Mouse (Mus musculus): ENCODE results near the gene Pramef12. TPM values are rescaled to one million over a fixed set of nuclear protein-coding genes. Genes with fewer than 3 reads are reported as not detected.
"Not testable (repeated sequence)": the region's sequence is repeated elsewhere in the genome, so short reads cannot be mapped to it uniquely, and the experiment has no call there.

Pramef12 gene
- total and polyA plus RNA-seq, 3 experiments = 0.13 to 0.46 (median 0.16) TPM

DNA sequence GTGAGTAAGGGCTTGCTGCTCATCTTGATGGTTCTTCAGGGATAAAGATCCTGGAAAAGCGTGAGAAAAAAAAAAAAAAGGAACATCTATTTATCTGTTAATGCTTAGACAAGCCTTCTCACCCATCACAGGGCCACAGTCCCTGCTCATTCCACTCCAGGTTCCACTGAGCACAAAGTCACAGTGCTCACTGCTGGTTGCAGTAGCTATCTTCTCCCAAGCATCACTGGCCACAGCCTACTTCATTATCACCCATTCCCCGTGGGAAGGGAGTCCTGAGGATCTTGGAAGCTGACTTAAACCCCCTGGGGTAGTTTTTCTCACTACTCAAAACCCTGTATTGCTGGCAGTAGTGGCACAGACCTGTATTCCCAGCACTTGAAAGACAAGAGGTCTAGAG, 30.4 kb downstream of the Pramef12 start, which contains the start of gene Pramef20:
Pramef20 (minus strand) TSS at position 23 of the 400 bp plus-strand sequence.
- in situ Hi-C loops (cut with MboI; ENCODE audit: low pct_ligation_motif_present, low pct_unique_long_range_greater_than_20kb, low sequenced_read_pairs) (no loop called here), dilution Hi-C loops (cut with MboI; ENCODE audit: extremely low pct_ligation_motif_present, extremely low pct_unique_long_range_greater_than_20kb, low sequenced_read_pairs) (no loop called here)
- H3K27ac ChIP-seq (ENCODE audit: insufficient read depth, low read depth) = no peak within 1 kb of the TSS
- H3K27me3 ChIP-seq (replicated peaks) = no peaks in the 10 kb centered on the region
- peaks cover 33% of the 10 kb centered on the region for H3K9me3 ChIP-seq (replicated peaks; ENCODE audit: low read length)
- no peak for DNase-seq (ENCODE audit: extremely low read depth)
- TF ChIP-seq KAT2A (IDR thresholded peaks at IDR 0.05; ENCODE audit: insufficient replicate concordance, low read length) = no peak
- no peak for TF ChIP-seq ZMIZ1 (IDR thresholded peaks at IDR 0.05; ENCODE audit: low read depth, low read length)
- no peak for TF ChIP-seq NRF1 (IDR thresholded peaks at IDR 0.05; ENCODE audit: low read depth, low read length)
- TF ChIP-seq ETS1 (conservative IDR thresholded peaks at IDR 0.05; ENCODE audit: low read depth, low read length) = no peak
- no peak for TF ChIP-seq IRF4 (IDR thresholded peaks at IDR 0.05; ENCODE audit: low read depth, low read length)
- TF ChIP-seq CHD1 (IDR thresholded peaks at IDR 0.05; ENCODE audit: low read depth, low read length) = no peak
- no peak for TF ChIP-seq EP300 (IDR thresholded peaks at IDR 0.05; ENCODE audit: low read length)
- no peak for TF ChIP-seq RCOR1 (conservative IDR thresholded peaks at IDR 0.05; ENCODE audit: low read depth, low read length)
- no peak for TF ChIP-seq TBP (conservative IDR thresholded peaks at IDR 0.05; ENCODE audit: low read depth, low read length)
- no peak for TF ChIP-seq ZKSCAN1 (IDR thresholded peaks at IDR 0.05; ENCODE audit: borderline replicate concordance, low read depth, low read length)
- TF ChIP-seq MAFK (IDR thresholded peaks at IDR 0.05; ENCODE audit: insufficient replicate concordance, low read length) = no peak
- no peak for TF ChIP-seq JUND (conservative IDR thresholded peaks at IDR 0.05; ENCODE audit: low read depth, low read length)
- TF ChIP-seq JUN (IDR thresholded peaks at IDR 0.05; ENCODE audit: insufficient read depth, low read depth, low read length) = no peak
- TF ChIP-seq RAD21 (IDR thresholded peaks at IDR 0.05; ENCODE audit: low read depth, low read length) = no peak
- no peak for TF ChIP-seq MAX (IDR thresholded peaks at IDR 0.05; ENCODE audit: low read length)
- TF ChIP-seq ZNF384 (IDR thresholded peaks at IDR 0.05; ENCODE audit: low read depth, low read length) = no peak
- no peak for TF ChIP-seq UBTF (IDR thresholded peaks at IDR 0.05; ENCODE audit: low read depth, low read length)
- TF ChIP-seq ELF1 (IDR thresholded peaks at IDR 0.05; ENCODE audit: low read depth, low read length) = no peak
- TF ChIP-seq BHLHE40 (IDR thresholded peaks at IDR 0.05; ENCODE audit: low read depth, low read length) = no peak
- no peak for TF ChIP-seq E2F4 (IDR thresholded peaks at IDR 0.05; ENCODE audit: insufficient replicate concordance, low read depth, low read length)
- no peaks in the 10 kb centered on the region for H3K4me1 ChIP-seq (ENCODE audit: control insufficient read depth in 1 of 2, insufficient read depth in 2 of 2)
- no peak within 1 kb of the TSS for H3K4me2 ChIP-seq (ENCODE audit: insufficient read depth, low read depth, poor library complexity, severe bottlenecking)
- no peaks in the 10 kb centered on the region for H3K79me2 ChIP-seq (replicated peaks; ENCODE audit: control insufficient read depth, extremely low read depth, insufficient read depth, poor library complexity, severe bottlenecking)
- no peak within 1 kb of the TSS for H3K9ac ChIP-seq (ENCODE audit: insufficient read depth, low read depth)
- H3K4me3 ChIP-seq (replicated peaks in 1 of 3; ENCODE audit: low read depth in 2 of 3, low read length in 2 of 3, poor library complexity in 1 of 3) = no peak within 1 kb of the TSS
- no peaks in the 10 kb centered on the region for H3K36me3 ChIP-seq (replicated peaks in 1 of 2; ENCODE audit: control insufficient read depth in 1 of 2, insufficient read depth in 1 of 2, low read length in 1 of 2)

DNA sequence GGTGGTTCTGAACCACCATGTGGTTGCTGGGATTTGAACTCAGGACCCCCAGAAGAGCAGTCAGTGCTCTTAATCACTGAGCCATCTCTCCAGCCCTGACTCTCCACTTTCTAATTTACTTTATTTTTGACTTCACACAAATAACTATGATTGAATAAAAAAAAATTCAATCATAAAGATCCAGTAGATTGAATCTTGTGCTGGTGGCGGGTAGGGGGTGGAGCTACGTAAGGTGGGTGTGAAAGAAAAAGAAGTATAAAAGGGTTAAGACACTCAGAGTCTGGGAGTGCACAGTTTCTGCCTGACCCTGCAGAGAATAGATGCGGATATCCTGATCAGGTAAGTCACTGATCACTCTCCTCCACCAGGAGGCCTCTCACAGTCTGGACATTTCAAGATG, 50.6 kb downstream of the Pramef12 start, which contains the start of gene Gm13119:
Gm13119 (plus strand) TSS at position 301 of the 400 bp plus-strand sequence.
- DNase-seq (ENCODE audit: extremely low read depth); H3K4me1 ChIP-seq (ENCODE audit: control insufficient read depth in 1 of 2, insufficient read depth in 2 of 2); H3K4me3 ChIP-seq (replicated peaks in 1 of 3; ENCODE audit: low read depth in 2 of 3, low read length in 2 of 3, poor library complexity in 1 of 3); dilution Hi-C loops (cut with MboI; ENCODE audit: extremely low pct_ligation_motif_present, extremely low pct_unique_long_range_greater_than_20kb, low sequenced_read_pairs); H3K36me3 ChIP-seq (replicated peaks in 1 of 2; ENCODE audit: control insufficient read depth in 1 of 2, insufficient read depth in 1 of 2, low read length in 1 of 2); H3K27me3 ChIP-seq (replicated peaks); H3K79me2 ChIP-seq (replicated peaks; ENCODE audit: control insufficient read depth, extremely low read depth, insufficient read depth, poor library complexity, severe bottlenecking); H3K9me3 ChIP-seq (replicated peaks; ENCODE audit: low read length); H3K27ac ChIP-seq (ENCODE audit: insufficient read depth, low read depth); H3K9ac ChIP-seq (ENCODE audit: insufficient read depth, low read depth); in situ Hi-C loops (cut with MboI; ENCODE audit: low pct_ligation_motif_present, low pct_unique_long_range_greater_than_20kb, low sequenced_read_pairs); H3K4me2 ChIP-seq (ENCODE audit: insufficient read depth, low read depth, poor library complexity, severe bottlenecking): not testable (repeated sequence)

Other genes with a start within 250 kb of the Pramef12 start
- gene Oog3, start 245.8 kb downstream of the Pramef12 start, total RNA-seq (2012; rRNA removed) = not detected in 2 replicates
- not detected in 2 replicates for gene Oog3, start 245.8 kb downstream of the Pramef12 start, total RNA-seq (2014; rRNA removed)
- gene Oog3, start 245.8 kb downstream of the Pramef12 start, polyA plus RNA-seq (2012; ENCODE audit: insufficient read length, low read depth) = not detected in 2 replicates
- not detected in 2 replicates for gene Oog2, start 217.7 kb downstream of the Pramef12 start, total RNA-seq (2012; rRNA removed)
- not detected in 2 replicates for gene Oog2, start 217.7 kb downstream of the Pramef12 start, total RNA-seq (2014; rRNA removed)
- gene Oog2, start 217.7 kb downstream of the Pramef12 start, polyA plus RNA-seq (2012; ENCODE audit: insufficient read length, low read depth) = not detected in 2 replicates
- not detected in 2 replicates for gene C87977, start 195.1 kb downstream of the Pramef12 start, total RNA-seq (2012; rRNA removed)
- gene C87977, start 195.1 kb downstream of the Pramef12 start, total RNA-seq (2014; rRNA removed) = not detected in 2 replicates
- not detected in 2 replicates for gene C87977, start 195.1 kb downstream of the Pramef12 start, polyA plus RNA-seq (2012; ENCODE audit: insufficient read length, low read depth)
- not detected in 2 replicates for gene Pramel5, start 128.0 kb downstream of the Pramef12 start, total RNA-seq (2012; rRNA removed)
- not detected in 2 replicates for gene Pramel5, start 128.0 kb downstream of the Pramef12 start, total RNA-seq (2014; rRNA removed)
- not detected in 2 replicates for gene Pramel5, start 128.0 kb downstream of the Pramef12 start, polyA plus RNA-seq (2012; ENCODE audit: insufficient read length, low read depth)
- not detected in 2 replicates for gene Gm13128, start 78.2 kb downstream of the Pramef12 start, total RNA-seq (2012; rRNA removed)
- gene Gm13128, start 78.2 kb downstream of the Pramef12 start, total RNA-seq (2014; rRNA removed) = not detected in 2 replicates
- not detected in 2 replicates for gene Gm13128, start 78.2 kb downstream of the Pramef12 start, polyA plus RNA-seq (2012; ENCODE audit: insufficient read length, low read depth)
- gene Gm13119, start 50.5 kb downstream of the Pramef12 start, total RNA-seq (2012; rRNA removed) = not detected in 2 replicates
- gene Gm13119, start 50.5 kb downstream of the Pramef12 start, total RNA-seq (2014; rRNA removed) = not detected in 2 replicates
- not detected in 2 replicates for gene Gm13119, start 50.5 kb downstream of the Pramef12 start, polyA plus RNA-seq (2012; ENCODE audit: insufficient read length, low read depth)
- not detected in 2 replicates for gene Pramef20, start 30.5 kb downstream of the Pramef12 start, total RNA-seq (2012; rRNA removed)
- gene Pramef20, start 30.5 kb downstream of the Pramef12 start, total RNA-seq (2014; rRNA removed) = not detected in 2 replicates
- gene Pramef20, start 30.5 kb downstream of the Pramef12 start, polyA plus RNA-seq (2012; ENCODE audit: insufficient read length, low read depth) = not detected in 2 replicates
- not detected in 2 replicates for gene 1700012P22Rik, start 30.3 kb upstream of the Pramef12 start, total RNA-seq (2012; rRNA removed)
- not detected in 2 replicates for gene 1700012P22Rik, start 30.3 kb upstream of the Pramef12 start, total RNA-seq (2014; rRNA removed)
- not detected in 2 replicates for gene 1700012P22Rik, start 30.3 kb upstream of the Pramef12 start, polyA plus RNA-seq (2012; ENCODE audit: insufficient read length, low read depth)
- not detected in 2 replicates for gene Gm9944, start 44.9 kb upstream of the Pramef12 start, total RNA-seq (2012; rRNA removed)
- not detected in 2 replicates for gene Gm9944, start 44.9 kb upstream of the Pramef12 start, total RNA-seq (2014; rRNA removed)
- gene Gm9944, start 44.9 kb upstream of the Pramef12 start, polyA plus RNA-seq (2012; ENCODE audit: insufficient read length, low read depth) = not detected in 2 replicates
- gene Aadacl3, start 55.3 kb upstream of the Pramef12 start, total RNA-seq (2012; rRNA removed) = not detected in 2 replicates
- gene Aadacl3, start 55.3 kb upstream of the Pramef12 start, total RNA-seq (2014; rRNA removed) = not detected in 2 replicates
- not detected in 2 replicates for gene Aadacl3, start 55.3 kb upstream of the Pramef12 start, polyA plus RNA-seq (2012; ENCODE audit: insufficient read length, low read depth)
- not detected in 2 replicates for gene 9430007A20Rik, start 111.4 kb upstream of the Pramef12 start, total RNA-seq (2012; rRNA removed)
- gene 9430007A20Rik, start 111.4 kb upstream of the Pramef12 start, total RNA-seq (2014; rRNA removed) = not detected in 2 replicates
- gene 9430007A20Rik, start 111.4 kb upstream of the Pramef12 start, polyA plus RNA-seq (2012; ENCODE audit: insufficient read length, low read depth) = not detected in 2 replicates
- not detected in 2 replicates for gene Gm13124, start 156.7 kb upstream of the Pramef12 start, total RNA-seq (2012; rRNA removed)
- gene Gm13124, start 156.7 kb upstream of the Pramef12 start, total RNA-seq (2014; rRNA removed) = not detected in 2 replicates
- not detected in 2 replicates for gene Gm13124, start 156.7 kb upstream of the Pramef12 start, polyA plus RNA-seq (2012; ENCODE audit: insufficient read length, low read depth)
- not detected in 2 replicates for gene Aadacl4, start 205.2 kb upstream of the Pramef12 start, total RNA-seq (2012; rRNA removed)
- not detected in 2 replicates for gene Aadacl4, start 205.2 kb upstream of the Pramef12 start, total RNA-seq (2014; rRNA removed)
- gene Aadacl4, start 205.2 kb upstream of the Pramef12 start, polyA plus RNA-seq (2012; ENCODE audit: insufficient read length, low read depth) = not detected in 2 replicates

All from CH12.LX (cell line).